Mouse (Mus musculus) ES-E14 (cell line): ENCODE results near the gene Gm38431. TPM values are rescaled to one million over a fixed set of nuclear protein-coding genes. Genes with fewer than 3 reads are reported as not detected.

Source experiments
- DNase-seq: peaks from one replicate; pipeline ENCODE4 v3.0.0-alpha.2; 2013; ENCODE audit warnings: low read depth, low spot score
- H3K27ac ChIP-seq: 2 replicates; pipeline ENCODE4 v1.5.1; 2012; ENCODE audit warnings: low read depth, mild to moderate bottlenecking, low read length, moderate library complexity, mixed read lengths; ENCODE audit not compliant: poor library complexity, insufficient read depth, severe bottlenecking
- H3K36me3 ChIP-seq: 2 replicates; pipeline ENCODE4 v1.6.1; 2012; ENCODE audit warnings: mild to moderate bottlenecking, low read length, moderate library complexity, mixed read lengths; ENCODE audit not compliant: control insufficient read depth, poor library complexity, insufficient read depth, severe bottlenecking
- H3K4me1 ChIP-seq, 2 experiments: fragments of 150-350 bp in 1 of 2; sonication (generic) in 1 of 2; 2 replicates each; pipeline ENCODE4 v1.6.1; 2012; ENCODE audit warnings: low read length in 2 of 2, mild to moderate bottlenecking in 1 of 2, mixed read lengths in 1 of 2; ENCODE audit not compliant: control insufficient read depth in 2 of 2, insufficient read depth in 2 of 2, poor library complexity in 1 of 2
- H3K4me3 ChIP-seq, 2 experiments: fragments of 150-350 bp in 1 of 2; sonication (generic) in 1 of 2; 2 replicates each; pipeline ENCODE4 v1.5.1; 2012; ENCODE audit warnings: low read length in 2 of 2, low read depth in 1 of 2, mild to moderate bottlenecking in 1 of 2, mixed read lengths in 1 of 2; ENCODE audit not compliant: insufficient read depth in 1 of 2, poor library complexity in 1 of 2, severe bottlenecking in 1 of 2
- H3K9ac ChIP-seq: 2 replicates; pipeline ENCODE4 v1.6.1; 2012; ENCODE audit warnings: low read depth, mild to moderate bottlenecking, low read length, mixed read lengths; ENCODE audit not compliant: poor library complexity, insufficient read depth, severe bottlenecking
- H3K9me3 ChIP-seq: fragments of 150-350 bp; sonication (generic); 2 replicates; pipeline ENCODE4 v1.6.1; 2012; ENCODE audit warnings: low read depth, mild to moderate bottlenecking, low read length; ENCODE audit not compliant: control insufficient read depth, insufficient read depth
- CHD2 ChIP-seq: IDR thresholded peaks from 2 replicates; pipeline ENCODE4 v1.6.1; 2014; ENCODE audit warnings: mild to moderate bottlenecking, low read depth, low read length, inconsistent platforms
- HCFC1 ChIP-seq: IDR thresholded peaks from 2 replicates; pipeline ENCODE4 v1.6.1; 2012; ENCODE audit warnings: low read length, inconsistent platforms, borderline replicate concordance; ENCODE audit not compliant: insufficient read depth
- MAFK ChIP-seq: IDR thresholded peaks from 2 replicates; pipeline ENCODE4 v1.6.1; 2014; ENCODE audit warnings: mild to moderate bottlenecking, low read depth, low read length, inconsistent platforms; ENCODE audit not compliant: insufficient read depth
- ZC3H11A ChIP-seq: IDR thresholded peaks from 2 replicates; pipeline ENCODE4 v1.6.1; 2012; ENCODE audit warnings: low read depth, mild to moderate bottlenecking, inconsistent platforms, low read length, borderline replicate concordance
- ZNF384 ChIP-seq: IDR thresholded peaks from 2 replicates; pipeline ENCODE4 v1.6.1; 2012; ENCODE audit warnings: low read depth, low read length, inconsistent platforms
- in situ Hi-C, 2 experiments: fragments of 600-800 bp; cut with MboI; formaldehyde crosslinking; loops; one replicate each; pipeline ENCODE4 v1.15.1; 2025; ENCODE audit warnings: low sequenced_read_pairs in 2 of 2, inconsistent platforms in 1 of 2; ENCODE audit not compliant: unreplicated experiment in 2 of 2
- total RNA-seq: library from RNA; depleted of rRNA; stranded (reverse); fragments of 300-350 nt; gene quantifications from 2 replicates; pipeline ENCODE4 v1.2.3, GENCODE M21; 2012

The Gm38431 gene
- total RNA-seq, 1 experiment, result 18.5 TPM

- TF ChIP-seq ZC3H11A (no peak), CHD2 (no peak), ZNF384 (no peak), HCFC1 (no peak), MAFK (no peak)
- in situ Hi-C loops, result no loop called here
- no peak overlapping the region for H3K4me3 ChIP-seq
- H3K9ac ChIP-seq, result no peak overlapping the region
- no peak for DNase-seq
- H3K9me3 ChIP-seq, result no peaks in the 10 kb centered on the region
- no peaks in the 10 kb centered on the region for H3K36me3 ChIP-seq
- no peak overlapping the region for H3K27ac ChIP-seq
- peaks cover 0 to 15% of the 10 kb centered on the region in 2 experiments; a peak in 2 of 4 replicates for H3K4me1 ChIP-seq
Observed at GRCm38 (mm10) chr9:21100447-21101161, 8.8 kb upstream of the Gm38431 start.

GRCm38 (mm10) chr9:21097793-21098192 lies 6.0 kb upstream of the Gm38431 start:
- no peak for DNase-seq
- Histone ChIP-seq H3K27ac (no peak overlapping the region), H3K4me3 (no peak overlapping the region), H3K9me3 (no peaks in the 10 kb centered on the region), H3K36me3 (peaks cover 3% of the 10 kb centered on the region; the same call in 1 of the 2 replicates), H3K4me1 (peaks cover 0 to 15% of the 10 kb centered on the region in 2 experiments; a peak in 2 of 4 replicates), H3K9ac (no peak overlapping the region)
- TF ChIP-seq HCFC1 (no peak), CHD2 (no peak), ZNF384 (no peak), MAFK (no peak), ZC3H11A (no peak)
- in situ Hi-C loops, result no loop called here

- Histone ChIP-seq H3K9ac (no peak overlapping the region), H3K4me1 (peaks cover 2 to 15% of the 10 kb centered on the region in 2 experiments; a peak in 3 of 4 replicates), H3K9me3 (no peaks in the 10 kb centered on the region), H3K36me3 (peaks cover 3% of the 10 kb centered on the region; the same call in 1 of the 2 replicates), H3K27ac (no peak overlapping the region), H3K4me3 (no peak overlapping the region)
- in situ Hi-C loops, result no loop called here
- DNase-seq, result no peak
- TF ChIP-seq ZNF384 (no peak), CHD2 (no peak), ZC3H11A (no peak), HCFC1 (no peak), MAFK (no peak)
Observed at GRCm38 (mm10) chr9:21095958-21096357, 4.2 kb upstream of the Gm38431 start.

GRCm38 (mm10) chr9:21093423-21093822 lies 1.6 kb upstream of the Gm38431 start:
- Histone ChIP-seq H3K4me3 (no peak overlapping the region), H3K27ac (no peak overlapping the region), H3K36me3 (peaks cover 25% of the 10 kb centered on the region), H3K4me1 (peaks cover 2 to 6% of the 10 kb centered on the region in 2 experiments; a peak in 3 of 4 replicates), H3K9me3 (no peaks in the 10 kb centered on the region), H3K9ac (no peak overlapping the region)
- no peak for TF ChIP-seq MAFK
- no peak for TF ChIP-seq ZNF384
- TF ChIP-seq HCFC1, result no peak
- TF ChIP-seq CHD2, result no peak
- TF ChIP-seq ZC3H11A, result no peak
- in situ Hi-C loops, result no loop called here
- no peak for DNase-seq
